In genomic region chr19:26386075-26386474, GRCm38 (mm10) we compare ENCODE assay signal across 26 mouse cellular contexts.
"Had no signal": no experiment of that assay in that cellular context is flagged by ENCODE, and none has a peak within 500 bp of the region (broad histone marks: within the 10 kb centered on the region; RNA-seq: fewer than 3 reads in every experiment).

No protein-coding gene starts in this region.

- ATAC-seq: forebrain, postnatal 0 days; hindbrain, postnatal 0 days; intestine, embryonic 16.5 days; liver, embryonic 12.5 days had no signal

- H3K4me3 ChIP-seq: heart, adult 2 months; heart, embryonic 13.5 days; heart, embryonic 15.5 days; hindbrain, embryonic 13.5 days; hindbrain, embryonic 15.5 days; kidney, embryonic 15.5 days; left cerebral cortex, adult 2 months; limb, embryonic 13.5 days; limb, embryonic 15.5 days; liver, embryonic 12.5 days had no signal

- H3K27ac ChIP-seq: heart, adult 2 months; heart, embryonic 13.5 days; heart, embryonic 15.5 days; hindbrain, embryonic 13.5 days; hindbrain, embryonic 15.5 days; hindbrain, postnatal 0 days; kidney, embryonic 15.5 days; left cerebral cortex, adult 2 months; limb, embryonic 13.5 days; limb, embryonic 15.5 days; liver, embryonic 12.5 days; liver, embryonic 14.5 days had no signal

- H3K4me2 ChIP-seq: heart, embryonic 11.5 days; heart, embryonic 13.5 days; heart, embryonic 15.5 days; hindbrain, embryonic 13.5 days; hindbrain, embryonic 15.5 days; kidney, embryonic 15.5 days; limb, embryonic 13.5 days; limb, embryonic 15.5 days; liver, embryonic 12.5 days had no signal

- H3K27me3 ChIP-seq: heart, embryonic 13.5 days; heart, embryonic 15.5 days; hindbrain, embryonic 13.5 days; hindbrain, embryonic 15.5 days; kidney, embryonic 15.5 days; limb, embryonic 13.5 days; limb, embryonic 15.5 days; liver, embryonic 12.5 days had no signal

- H3K4me1 ChIP-seq: heart, embryonic 13.5 days; heart, embryonic 15.5 days; hindbrain, embryonic 13.5 days; hindbrain, embryonic 15.5 days; kidney, embryonic 15.5 days; limb, embryonic 13.5 days; limb, embryonic 15.5 days; liver, embryonic 12.5 days had no signal

- H3K9ac ChIP-seq: forebrain, postnatal 0 days; heart, embryonic 13.5 days; heart, embryonic 15.5 days; hindbrain, embryonic 13.5 days; hindbrain, embryonic 15.5 days; kidney, embryonic 15.5 days; limb, embryonic 13.5 days; limb, embryonic 15.5 days; liver, embryonic 12.5 days; liver, embryonic 14.5 days had no signal

- H3K36me3 ChIP-seq: heart, embryonic 13.5 days; heart, embryonic 15.5 days; hindbrain, embryonic 13.5 days; hindbrain, embryonic 15.5 days; kidney, embryonic 15.5 days; limb, embryonic 13.5 days; limb, embryonic 15.5 days; liver, embryonic 12.5 days had no signal

- H3K9me3 ChIP-seq: heart, embryonic 13.5 days; heart, embryonic 15.5 days; hindbrain, embryonic 13.5 days; hindbrain, embryonic 15.5 days; kidney, embryonic 15.5 days; limb, embryonic 13.5 days; limb, embryonic 15.5 days; liver, embryonic 12.5 days had no signal

- DNase-seq: forebrain, postnatal 0 days; gastrocnemius, postnatal 14 days; gastrocnemius, postnatal 36 days; heart, adult 11 months; heart, adult 2 months; heart, postnatal 14 days; heart, postnatal 36 days; kidney, adult 11 months; kidney, adult 2 months; kidney, adult 9 months; kidney, postnatal 10 days; kidney, postnatal 36 days; layer of hippocampus, adult 9-11 months had no signal
